In genomic region chr13:90401496-90401895, GRCm38 (mm10) we compare ENCODE assay signal across 35 mouse cellular contexts.
"Had no signal": no experiment of that assay in that cellular context is flagged by ENCODE, and none has a peak within 500 bp of the region (broad histone marks: within the 10 kb centered on the region; RNA-seq: fewer than 3 reads in every experiment).

No protein-coding gene starts in this region.

- H3K36me3 ChIP-seq: heart, embryonic 10.5 days; heart, embryonic 12.5 days; heart, embryonic 13.5 days; heart, embryonic 15.5 days; hindbrain, embryonic 10.5 days; hindbrain, embryonic 12.5 days; hindbrain, embryonic 13.5 days; hindbrain, embryonic 15.5 days; intestine, embryonic 15.5 days; kidney, embryonic 15.5 days had no signal

- DNase-seq: heart, postnatal 10 days; heart, postnatal 14 days; heart, postnatal 36 days; heart, postnatal 4 days; kidney, adult 11 months; kidney, adult 18-20 months; kidney, adult 2 months; kidney, adult 8-10 months; kidney, adult 9 months; kidney, postnatal 10 days; kidney, postnatal 14 days; kidney, postnatal 25 days; kidney, postnatal 36 days; kidney, postnatal 4 days; layer of hippocampus, adult 9-11 months; layer of hippocampus, postnatal 36 days had no signal

- H3K9ac ChIP-seq: heart, embryonic 12.5 days; heart, embryonic 13.5 days; heart, embryonic 15.5 days; hindbrain, embryonic 12.5 days; hindbrain, embryonic 13.5 days; hindbrain, embryonic 14.5 days; hindbrain, embryonic 15.5 days; intestine, embryonic 15.5 days; kidney, embryonic 15.5 days had no signal

- H3K9me3 ChIP-seq: heart, embryonic 10.5 days; heart, embryonic 12.5 days; heart, embryonic 13.5 days; heart, embryonic 15.5 days; hindbrain, embryonic 10.5 days; hindbrain, embryonic 12.5 days; hindbrain, embryonic 13.5 days; hindbrain, embryonic 15.5 days; intestine, embryonic 15.5 days; kidney, embryonic 15.5 days had no signal

- H3K4me3 ChIP-seq: heart, embryonic 10.5 days; heart, embryonic 12.5 days; heart, embryonic 13.5 days; heart, embryonic 15.5 days; hindbrain, embryonic 10.5 days; hindbrain, embryonic 12.5 days; hindbrain, embryonic 13.5 days; hindbrain, embryonic 15.5 days; intestine, embryonic 15.5 days; kidney, embryonic 15.5 days; layer of hippocampus, adult 2 months had no signal

- ATAC-seq: hindbrain, embryonic 16.5 days; hindbrain, postnatal 0 days; inflammation-experienced regulatory T-cells, adult 6 months; intestine, embryonic 15.5 days; intestine, embryonic 16.5 days; intestine, postnatal 0 days had no signal

- H3K27me3 ChIP-seq: heart, embryonic 12.5 days; heart, embryonic 13.5 days; heart, embryonic 15.5 days; hindbrain, embryonic 12.5 days; hindbrain, embryonic 13.5 days; hindbrain, embryonic 15.5 days; intestine, embryonic 15.5 days; kidney, embryonic 15.5 days had no signal

- H3K4me1 ChIP-seq: heart, embryonic 10.5 days; heart, embryonic 12.5 days; heart, embryonic 13.5 days; heart, embryonic 15.5 days; hindbrain, embryonic 12.5 days; hindbrain, embryonic 13.5 days; hindbrain, embryonic 15.5 days; intestine, embryonic 15.5 days; kidney, embryonic 15.5 days had no signal

- H3K27ac ChIP-seq: heart, embryonic 10.5 days; heart, embryonic 13.5 days; heart, embryonic 15.5 days; hindbrain, embryonic 10.5 days; hindbrain, embryonic 12.5 days; hindbrain, embryonic 13.5 days; hindbrain, embryonic 14.5 days; hindbrain, embryonic 15.5 days; hindbrain, postnatal 0 days; intestine, embryonic 15.5 days; kidney, embryonic 15.5 days; kidney, postnatal 0 days; layer of hippocampus, adult 2 months had no signal

- H3K4me2 ChIP-seq: heart, embryonic 11.5 days; heart, embryonic 12.5 days; heart, embryonic 13.5 days; heart, embryonic 15.5 days; hindbrain, embryonic 12.5 days; hindbrain, embryonic 13.5 days; hindbrain, embryonic 14.5 days; hindbrain, embryonic 15.5 days; intestine, embryonic 15.5 days; kidney, embryonic 15.5 days had no signal
